Comparison of ENCODE assay signal across 18 mouse cellular contexts in genomic region chr11:119812093-119812492, GRCm38 (mm10).
DNase-seq lines count a peak whose midpoint lies in the region; ATAC-seq and TF ChIP-seq lines count a peak whose summit lies in the region.
"Had no signal": no experiment of that assay in that cellular context is flagged by ENCODE, and none has a peak within 500 bp of the region (broad histone marks: within the 10 kb centered on the region; RNA-seq: fewer than 3 reads in every experiment).

No protein-coding gene starts in this region.

- H3K4me3 ChIP-seq in myocyte: no peak overlapping the region
- no peak overlapping the region for H3K4me3 ChIP-seq in liver, postnatal 0 days (ENCODE audit: low read depth, low read length)

- H3K9me3 ChIP-seq in liver, postnatal 0 days (ENCODE audit: low read length): no peaks in the 10 kb centered on the region
- H3K9me3 ChIP-seq: G1E had no signal

- no peak overlapping the region for H3ac ChIP-seq in myocyte (ENCODE audit: control insufficient read depth, insufficient read length)

- TF ChIP-seq POLR2A in myocyte (IDR thresholded peaks at IDR 0.05; ENCODE audit: insufficient read length, low read depth): no peak

- no peak for TF ChIP-seq CTCF in liver, postnatal 0 days (IDR thresholded peaks at IDR 0.05; ENCODE audit: low read depth)

- no peak overlapping the region for H3K9ac ChIP-seq in liver, postnatal 0 days (replicated peaks)

- WGBS in liver, postnatal 0 days (ENCODE audit: insufficient replicate concordance): 85% methylated on average over 4 of the region's 4 CpGs

- no peaks in the 10 kb centered on the region for H3K27me3 ChIP-seq in myocyte (ENCODE audit: control insufficient read depth, insufficient read depth, insufficient read length)
- no peaks in the 10 kb centered on the region for H3K27me3 ChIP-seq in liver, postnatal 0 days (ENCODE audit: insufficient read depth, low read length)
- H3K27me3 ChIP-seq: CH12.LX, Patski had no signal

- H3K79me2 ChIP-seq in myocyte (ENCODE audit: control insufficient read depth, insufficient read depth): no peaks in the 10 kb centered on the region

- no peak for ATAC-seq in liver, postnatal 0 days
- ATAC-seq: activated CD4-positive, CD25-positive, alpha-beta regulatory T cell, adult 4 months; CD4-positive, CD25-positive, alpha-beta regulatory T cell, adult 4 months; Patski had no signal

- H3K27ac ChIP-seq in liver, postnatal 0 days (ENCODE audit: low read depth): no peak overlapping the region

- H3K4me1 ChIP-seq in liver, postnatal 0 days (ENCODE audit: insufficient read depth): 0 out of 2 replicates have a peak, but pooled peaks cover 5% of the 10 kb centered on the region

- TF ChIP-seq EP300 in liver, postnatal 0 days (IDR thresholded peaks at IDR 0.05; ENCODE audit: low read depth): no peak

- no peak overlapping the region for H3K4me2 ChIP-seq in myocyte (ENCODE audit: low read depth)
- no peak overlapping the region for H3K4me2 ChIP-seq in liver, postnatal 0 days (ENCODE audit: low read depth, low read length)

- peaks cover 5% of the 10 kb centered on the region for H3K36me3 ChIP-seq in myocyte (ENCODE audit: control insufficient read depth, insufficient read depth)
- peaks cover 9% of the 10 kb centered on the region; the same call in 1 of the 2 replicates for H3K36me3 ChIP-seq in liver, postnatal 0 days (replicated peaks; ENCODE audit: insufficient read depth, low read length)

- no peak for DNase-seq in liver, postnatal 0 days
- DNase-seq: adrenal gland, adult 2 months; adrenal gland, adult 8-10 months; adrenal gland, postnatal 10 days; adrenal gland, postnatal 14 days; adrenal gland, postnatal 25 days; adrenal gland, postnatal 36 days; B cell, adult 2 months; cerebellum, adult 11 months; cerebellum, adult 11-12 months; cerebellum, adult 18-20 months; cerebellum, adult 2 months had no signal

TF ChIP-seq in myocyte, 11 proteins besides CTCF, POLR2A, EP300 and RAD21:
- no peak for TF ChIP-seq SRF (IDR thresholded peaks at IDR 0.05; ENCODE audit: control insufficient read depth, insufficient read length, low read depth)
- peak in 1 of 3 experiments; percentile 54 for TF ChIP-seq MYOG (IDR thresholded peaks at IDR 0.05; ENCODE audit: control insufficient read depth in 1 of 3, insufficient read depth in 1 of 3, insufficient read length in 2 of 3, low read depth in 2 of 3)
- TF ChIP-seq MYOD1 (IDR thresholded peaks at IDR 0.05; ENCODE audit: control insufficient read depth in 1 of 3, insufficient read length in 2 of 3, low read depth in 2 of 3): peak in 2 of 3 experiments; percentile 24 to 58
